Mouse (Mus musculus) intestine, embryonic 15.5 days (tissue): ENCODE measurements around the gene Irgc1. TPM values are rescaled to one million over a fixed set of nuclear protein-coding genes. Genes with fewer than 3 reads are reported as not detected.
A peak's percentile ranks its signal among the peaks of the same experiment; 100 is the strongest.
"Not testable (repeated sequence)": the region's sequence is repeated elsewhere in the genome, so short reads cannot be mapped to it uniquely, and the experiment has no call there.

Experiments used
- ATAC-seq: fragments of 200-750 bp; cut with Nextera tagmentation; 2 replicates; pipeline ENCODE4 v1.8.0; 2017; ENCODE audit warnings: moderate TSS enrichment, moderate library complexity
- H3K27ac ChIP-seq: fragments of 300-500 bp; sonication (generic); 2 replicates; pipeline ENCODE4 v1.5.1; 2015; ENCODE audit warnings: mild to moderate bottlenecking, inconsistent platforms
- H3K27me3 ChIP-seq: fragments of 300-500 bp; sonication (generic); replicated peaks from 2 replicates; pipeline ENCODE4 v1.6.1; 2015; ENCODE audit warnings: inconsistent platforms
- H3K36me3 ChIP-seq: fragments of 300-500 bp; sonication (generic); 2 replicates; pipeline ENCODE4 v1.6.1; 2015; ENCODE audit warnings: inconsistent platforms
- H3K4me1 ChIP-seq: fragments of 300-500 bp; sonication (generic); replicated peaks from 2 replicates; pipeline ENCODE4 v1.6.1; 2015; ENCODE audit warnings: inconsistent platforms
- H3K4me2 ChIP-seq: fragments of 300-500 bp; sonication (generic); replicated peaks from 2 replicates; pipeline ENCODE4 v1.6.1; 2015; ENCODE audit warnings: mild to moderate bottlenecking, inconsistent platforms
- H3K4me3 ChIP-seq: fragments of 300-500 bp; sonication (generic); replicated peaks from 2 replicates; pipeline ENCODE4 v1.5.1; 2015; ENCODE audit warnings: inconsistent platforms
- H3K9ac ChIP-seq: fragments of 300-500 bp; sonication (generic); 2 replicates; pipeline ENCODE4 v1.6.1; 2015; ENCODE audit warnings: inconsistent platforms
- H3K9me3 ChIP-seq: fragments of 300-500 bp; sonication (generic); 2 replicates; pipeline ENCODE4 v1.6.1; 2016; ENCODE audit warnings: inconsistent platforms
- WGBS: fragments of 180-500 bp; shearing (Covaris S2); methylation state at CpG from one replicate; pipeline ENCODE4 v1.1.7; 2015; 5-methylcytosine and 5-hydroxymethylcytosine counted together
- polyA plus RNA-seq: library from polyadenylated mRNA; unstranded; fragments of >200 nt; fragmentation: Nextera tagmentation; extraction: Ambion mirVana; gene quantifications from 2 replicates; pipeline ENCODE4 v1.2.1, GENCODE M21; 2015

Gene Irgc1
- polyA plus RNA-seq, 1 experiment from 2014 or later, result not detected

DNA sequence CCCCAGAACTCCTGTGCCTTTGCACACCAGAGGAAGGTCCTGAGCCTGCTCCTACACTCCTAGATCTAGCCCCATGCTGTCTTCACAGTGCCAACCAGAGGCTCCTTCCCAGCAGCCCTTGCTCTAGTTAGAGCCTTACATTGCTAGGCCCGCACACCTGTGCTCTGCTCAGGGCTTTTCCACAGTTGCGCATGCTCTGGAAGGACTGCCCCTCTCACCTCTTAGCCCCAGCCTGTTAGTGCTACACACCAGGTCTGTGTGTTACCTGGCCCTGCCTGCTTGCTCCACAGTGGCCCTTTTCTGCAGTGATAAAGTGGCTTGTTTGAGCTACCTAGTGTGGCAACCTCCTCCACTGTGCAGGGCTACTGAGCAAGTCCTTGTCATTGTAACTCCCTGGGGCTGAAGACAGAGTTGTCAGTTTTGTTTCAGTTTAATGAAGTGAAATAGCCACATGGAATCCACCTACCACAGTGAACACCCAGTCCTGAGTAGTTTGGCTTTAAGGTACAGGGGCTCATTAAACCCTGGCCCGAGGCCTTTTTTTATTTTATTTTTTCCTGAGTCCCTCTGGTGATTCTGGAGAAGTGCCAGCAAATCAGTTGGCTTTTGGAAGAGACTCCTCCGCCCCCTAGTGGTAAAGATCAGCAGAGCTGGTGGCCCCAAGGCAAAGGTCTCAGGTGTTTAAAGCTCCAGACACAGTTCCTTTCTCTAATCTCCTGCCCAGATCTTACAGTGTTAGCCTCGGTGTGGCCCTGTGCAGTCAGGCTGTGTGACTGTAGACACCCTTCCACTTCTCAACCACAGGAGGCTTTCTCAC lies 45.4 kb downstream of the Irgc1 start:
- no peaks in the 10 kb centered on the region for H3K27me3 ChIP-seq
- no peak overlapping the region for H3K27ac ChIP-seq
- no peak overlapping the region for H3K4me3 ChIP-seq
- no peaks in the 10 kb centered on the region for H3K9me3 ChIP-seq
- ATAC-seq, result peak; percentile 75
- WGBS, result 42% methylated on average over 5 of the region's 5 CpGs
- H3K4me2 ChIP-seq, result no peak overlapping the region
- no peak overlapping the region for H3K9ac ChIP-seq
- 0 out of 2 replicates have a peak, but pooled peaks cover under 1% of the 10 kb centered on the region for H3K4me1 ChIP-seq
- H3K36me3 ChIP-seq, result peaks cover 23% of the 10 kb centered on the region

DNA sequence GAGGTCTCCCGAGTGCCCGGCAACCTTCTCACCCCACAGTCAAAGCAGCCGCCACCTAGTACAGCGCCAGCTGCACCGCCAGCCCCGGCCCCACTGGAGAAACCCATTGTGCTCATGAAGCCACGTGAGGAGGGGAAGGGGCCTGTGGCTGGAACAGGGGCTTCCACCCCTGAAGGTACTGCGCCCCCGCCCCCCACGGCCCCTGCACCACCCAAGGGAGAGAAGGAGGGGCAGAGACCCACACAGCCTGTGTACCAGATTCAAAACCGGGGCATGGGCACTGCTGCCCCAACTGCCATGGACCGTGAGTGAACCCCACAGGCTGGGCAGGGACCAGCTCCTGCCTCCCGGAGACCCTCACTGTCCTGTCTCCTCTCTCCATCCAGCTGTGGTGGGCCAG lies 46.4 kb downstream of the Irgc1 start:
- Histone ChIP-seq H3K36me3 (peaks cover 23% of the 10 kb centered on the region), H3K9me3 (no peaks in the 10 kb centered on the region), H3K4me3 (no peak overlapping the region), H3K4me2 (no peak overlapping the region), H3K27ac (no peak overlapping the region), H3K4me1 (0 out of 2 replicates have a peak, but pooled peaks cover 5% of the 10 kb centered on the region), H3K9ac (no peak overlapping the region), H3K27me3 (no peaks in the 10 kb centered on the region)
- 93% methylated on average over 13 of the region's 13 CpGs for WGBS
- ATAC-seq, result no peak

DNA sequence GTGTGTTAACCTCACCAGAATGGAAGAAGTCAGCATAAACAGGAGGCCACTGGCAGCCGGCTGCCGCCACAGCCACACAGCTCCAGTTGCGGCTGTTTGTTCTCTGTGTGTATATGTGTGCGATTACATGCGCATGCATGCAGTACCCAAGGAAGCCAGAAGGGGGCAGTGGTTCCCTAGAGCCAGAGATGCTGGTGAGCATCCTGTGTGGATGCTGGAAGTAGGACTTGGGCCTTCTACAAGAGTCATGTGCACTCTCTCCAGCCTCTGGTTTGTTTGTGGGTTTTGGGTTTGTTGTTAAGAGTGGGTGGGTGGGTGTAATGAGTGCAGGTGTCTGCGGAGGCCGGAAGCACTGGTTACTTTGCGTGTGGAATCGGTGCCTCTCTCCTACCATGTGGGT lies 49.2 kb downstream of the Irgc1 start:
- peaks cover 20% of the 10 kb centered on the region for H3K36me3 ChIP-seq
- no peak overlapping the region for H3K4me3 ChIP-seq
- no peak overlapping the region for H3K27ac ChIP-seq
- no peak overlapping the region for H3K4me2 ChIP-seq
- no peaks in the 10 kb centered on the region for H3K9me3 ChIP-seq
- ATAC-seq, result no peak
- WGBS, result 97% methylated on average over 9 of the region's 9 CpGs
- no peak overlapping the region for H3K9ac ChIP-seq
- H3K27me3 ChIP-seq, result no peaks in the 10 kb centered on the region
- 0 out of 2 replicates have a peak, but pooled peaks cover 11% of the 10 kb centered on the region for H3K4me1 ChIP-seq

- H3K9ac ChIP-seq, H3K9me3 ChIP-seq, ATAC-seq, H3K27ac ChIP-seq, H3K27me3 ChIP-seq, H3K4me3 ChIP-seq: not testable (repeated sequence)
- Histone ChIP-seq H3K4me2 (peak overlapping the region; percentile 66), H3K4me1 (0 out of 2 replicates have a peak, but pooled peaks cover 11% of the 10 kb centered on the region), H3K36me3 (peaks cover 10% of the 10 kb centered on the region)
- 92% methylated on average over 4 of the region's 4 CpGs for WGBS
These were observed 51.6 kb downstream of the Irgc1 start for GRCm38 (mm10) chr7:24400489-24400888.

DNA sequence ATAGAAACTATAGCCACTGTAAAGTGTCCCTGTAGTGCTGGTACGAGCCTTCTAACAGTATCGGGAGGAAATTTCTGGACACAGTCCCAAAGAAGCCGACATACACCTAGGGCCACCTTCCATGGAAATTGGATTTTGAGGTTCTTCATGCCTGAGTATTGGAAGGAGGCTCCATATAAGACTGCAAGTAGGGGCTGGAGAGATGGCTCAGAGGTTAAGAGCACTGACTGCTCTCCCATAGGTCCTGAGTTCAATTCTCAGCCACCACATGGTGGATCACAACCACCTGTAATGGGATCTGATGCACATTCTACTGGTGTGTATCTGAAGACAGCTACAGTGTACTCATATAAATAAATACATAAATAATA lies 52.0 kb downstream of the Irgc1 start:
- Histone ChIP-seq H3K27me3 (no peaks in the 10 kb centered on the region), H3K4me3 (peak overlapping the region; percentile 62), H3K9ac (peak overlapping the region; percentile 67), H3K27ac (peak overlapping the region; percentile 97), H3K36me3 (peaks cover 8% of the 10 kb centered on the region; the same call in 1 of the 2 replicates), H3K4me2 (peak overlapping the region; percentile 66), H3K9me3 (no peaks in the 10 kb centered on the region), H3K4me1 (0 out of 2 replicates have a peak, but pooled peaks cover 11% of the 10 kb centered on the region)
- ATAC-seq, result no peak
- 7% methylated on average over 3 of the region's 3 CpGs for WGBS

DNA sequence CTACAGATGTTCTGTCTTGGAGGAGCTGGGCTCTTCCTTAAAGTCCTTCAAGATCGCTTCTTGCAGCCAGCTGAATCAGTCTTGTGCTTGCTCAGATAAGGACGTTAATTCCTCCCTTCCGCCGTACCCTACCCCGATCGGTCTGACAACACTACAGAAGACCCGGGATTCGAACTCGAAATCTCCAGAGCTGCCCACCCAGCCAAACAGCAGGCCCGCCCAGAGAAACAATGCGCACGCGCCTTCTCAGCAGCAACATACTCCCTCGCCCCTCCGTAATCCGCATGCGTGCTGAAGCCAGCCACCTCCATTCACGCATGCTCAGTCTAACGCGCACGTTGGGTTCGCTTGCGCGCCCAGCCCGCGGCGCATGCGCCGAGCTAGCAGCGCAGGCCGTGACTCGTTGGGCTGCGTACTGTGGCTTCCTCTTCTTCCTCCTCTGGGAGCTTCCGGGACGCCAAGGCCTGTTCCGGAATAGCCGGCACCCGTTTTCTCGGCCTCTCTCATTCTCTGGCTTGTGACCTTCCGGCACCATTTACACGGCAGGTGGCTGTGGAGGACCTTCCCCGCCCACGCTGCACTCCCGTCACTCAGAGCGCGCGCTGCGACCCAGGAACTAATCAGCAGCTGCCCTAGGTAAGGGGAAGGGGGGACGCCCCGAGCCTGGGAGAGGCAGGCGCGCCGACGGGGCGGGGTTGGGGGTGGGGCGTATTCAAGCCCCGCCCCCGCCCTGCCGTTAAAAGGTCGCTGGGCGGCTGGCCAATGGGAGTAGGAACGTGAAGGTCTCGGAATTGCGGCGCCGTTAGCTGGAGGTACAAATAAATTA lies 52.6 kb downstream of the Irgc1 start, which contains the start of gene Smg9:
Gene Smg9 (plus strand): TSS at position 364 of the 826 bp plus-strand sequence.
- H3K9me3 ChIP-seq, result no peaks in the 10 kb centered on the region
- WGBS, result 4% methylated on average over 66 of the region's 66 CpGs
- H3K9ac ChIP-seq, result peak within 1 kb of the TSS; percentile 67
- H3K36me3 ChIP-seq, result peaks cover 7% of the 10 kb centered on the region; the same call in 1 of the 2 replicates
- H3K4me2 ChIP-seq, result peak within 1 kb of the TSS; percentile 66
- H3K4me1 ChIP-seq, result 0 out of 2 replicates have a peak, but pooled peaks cover 11% of the 10 kb centered on the region
- no peaks in the 10 kb centered on the region for H3K27me3 ChIP-seq
- H3K27ac ChIP-seq, result peak within 1 kb of the TSS; percentile 97
- peak within 1 kb of the TSS; percentile 62 for H3K4me3 ChIP-seq
- ATAC-seq, result peak; percentile 97

DNA sequence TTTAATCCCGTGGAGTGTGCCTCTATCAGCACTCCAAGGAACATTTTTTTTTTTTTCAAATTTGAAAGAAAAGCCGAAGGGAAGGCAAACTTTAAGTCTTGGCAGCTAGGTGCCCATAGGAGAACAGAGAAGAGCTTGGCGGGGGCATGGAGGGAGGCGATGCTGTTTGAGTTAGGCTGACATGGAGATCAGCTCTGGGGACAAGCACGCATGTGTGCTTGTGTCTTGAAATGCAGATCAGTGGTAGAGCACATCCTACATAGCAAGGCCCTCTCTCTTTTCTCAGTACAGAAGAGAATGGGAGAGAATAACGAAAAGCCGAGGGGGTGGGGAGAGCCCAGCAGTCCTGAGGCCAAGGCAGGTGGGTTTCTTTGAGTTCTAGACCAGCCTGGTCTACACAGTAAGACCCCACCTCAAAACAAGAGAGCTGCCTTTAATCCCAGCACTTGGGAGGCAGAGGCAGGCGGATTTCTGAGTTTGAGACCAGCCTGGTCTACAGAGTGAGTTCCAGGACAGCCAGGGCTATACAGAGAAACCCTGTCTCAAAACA lies 53.7 kb downstream of the Irgc1 start:
- WGBS, result 91% methylated on average over 7 of the region's 8 CpGs
- Histone ChIP-seq H3K27ac (no peak overlapping the region), H3K9ac (no peak overlapping the region), H3K27me3 (no peaks in the 10 kb centered on the region), H3K4me2 (no peak overlapping the region), H3K4me3 (no peak overlapping the region), H3K4me1 (0 out of 2 replicates have a peak, but pooled peaks cover 11% of the 10 kb centered on the region), H3K36me3 (0 out of 2 replicates have a peak, but pooled peaks cover 3% of the 10 kb centered on the region), H3K9me3 (no peaks in the 10 kb centered on the region)
- ATAC-seq, result no peak

DNA sequence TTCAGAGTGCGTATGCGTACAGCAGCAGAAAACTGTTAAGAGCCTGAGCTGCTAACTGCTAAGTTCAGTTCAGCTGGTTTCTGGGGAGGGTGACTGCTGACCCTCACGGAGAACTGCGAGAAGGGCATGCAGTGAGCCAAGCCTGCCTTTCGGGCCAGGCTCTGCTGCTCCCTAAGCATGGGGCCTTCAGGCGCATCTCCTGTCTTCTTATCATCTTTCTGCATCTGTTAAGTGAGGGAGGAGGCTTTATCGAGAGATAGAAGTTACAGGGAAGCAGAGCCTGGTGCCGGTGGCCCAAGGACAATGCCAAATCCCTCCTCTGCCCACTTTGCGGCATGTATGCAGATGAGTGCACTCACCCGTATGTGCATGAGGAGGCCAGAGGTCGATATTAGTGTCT lies 55.3 kb downstream of the Irgc1 start:
- Histone ChIP-seq H3K9me3 (no peaks in the 10 kb centered on the region), H3K27ac (no peak overlapping the region), H3K27me3 (no peaks in the 10 kb centered on the region), H3K4me2 (no peak overlapping the region), H3K4me1 (0 out of 2 replicates have a peak, but pooled peaks cover 11% of the 10 kb centered on the region), H3K9ac (0 out of 2 replicates have a peak overlapping the region, but pooled peaks have one; percentile 3), H3K4me3 (no peak overlapping the region), H3K36me3 (no peaks in the 10 kb centered on the region)
- ATAC-seq, result no peak
- 62% methylated on average over 11 of the region's 11 CpGs for WGBS

DNA sequence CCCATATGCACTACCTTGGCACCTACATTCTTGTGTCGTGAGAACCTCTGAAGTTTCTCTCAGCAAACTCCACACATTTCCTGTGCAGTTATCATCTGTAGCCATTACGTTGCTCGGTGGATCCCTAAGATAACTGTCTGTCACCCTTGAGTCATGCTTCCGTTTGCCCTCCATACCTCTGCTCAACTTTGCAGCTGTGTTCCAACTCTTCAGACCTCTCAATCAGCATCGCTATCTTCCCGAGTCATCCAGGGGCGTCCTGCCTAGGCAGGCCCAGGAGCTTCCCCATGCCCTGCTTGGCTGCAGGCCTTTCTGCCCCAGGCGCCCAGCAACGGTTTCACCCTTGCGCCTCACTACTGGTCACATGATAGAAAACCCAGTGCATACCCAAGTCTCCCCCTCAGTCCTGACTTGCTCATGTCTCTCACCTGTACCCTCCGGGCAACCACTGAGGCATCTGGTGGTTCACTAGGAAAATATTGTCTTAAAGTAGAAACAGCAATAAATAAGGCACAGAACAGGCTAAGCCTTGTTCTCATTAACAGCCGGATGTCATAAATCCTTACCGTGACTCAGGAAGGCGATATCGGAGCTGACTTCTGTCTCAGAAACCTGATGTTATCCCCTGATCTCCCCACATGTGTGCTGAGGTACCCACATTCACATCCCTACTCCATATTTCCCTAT lies 57.5 kb downstream of the Irgc1 start:
- peaks cover 11% of the 10 kb centered on the region; the same call in 1 of the 2 replicates for H3K4me1 ChIP-seq
- H3K27ac ChIP-seq, result no peak overlapping the region
- 60% methylated on average over 15 of the region's 15 CpGs for WGBS
- H3K36me3 ChIP-seq, result no peaks in the 10 kb centered on the region
- no peak overlapping the region for H3K4me3 ChIP-seq
- no peak for ATAC-seq
- no peaks in the 10 kb centered on the region for H3K9me3 ChIP-seq
- no peaks in the 10 kb centered on the region for H3K27me3 ChIP-seq
- no peak overlapping the region for H3K9ac ChIP-seq
- H3K4me2 ChIP-seq, result no peak overlapping the region

DNA sequence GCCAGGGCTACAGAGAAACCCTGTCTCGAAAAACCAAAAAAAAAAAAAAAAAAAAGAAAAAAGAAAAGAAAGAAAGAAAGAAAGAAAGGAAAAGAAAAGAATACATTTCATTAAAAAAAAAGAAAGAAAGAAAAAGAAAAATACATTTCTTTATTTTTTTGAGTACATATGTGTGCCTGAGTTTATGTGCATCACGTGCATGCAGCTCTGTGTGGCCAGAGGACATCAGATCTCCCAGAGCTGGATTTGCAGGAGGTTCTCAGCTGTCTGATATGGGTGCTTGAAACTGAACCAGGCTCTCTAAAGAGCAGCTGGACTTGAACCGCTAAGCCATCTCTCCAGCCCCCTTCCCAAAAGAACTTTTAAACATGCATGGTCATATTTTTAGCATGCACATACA lies 58.0 kb downstream of the Irgc1 start:
- Histone ChIP-seq H3K4me3 (no peak overlapping the region), H3K27me3 (no peaks in the 10 kb centered on the region), H3K27ac (no peak overlapping the region), H3K9me3 (no peaks in the 10 kb centered on the region), H3K9ac (no peak overlapping the region), H3K4me2 (no peak overlapping the region), H3K4me1 (peaks cover 10% of the 10 kb centered on the region; the same call in 1 of the 2 replicates), H3K36me3 (no peaks in the 10 kb centered on the region)
- no peak for ATAC-seq
- 86% methylated on average over 3 of the region's 3 CpGs for WGBS

DNA sequence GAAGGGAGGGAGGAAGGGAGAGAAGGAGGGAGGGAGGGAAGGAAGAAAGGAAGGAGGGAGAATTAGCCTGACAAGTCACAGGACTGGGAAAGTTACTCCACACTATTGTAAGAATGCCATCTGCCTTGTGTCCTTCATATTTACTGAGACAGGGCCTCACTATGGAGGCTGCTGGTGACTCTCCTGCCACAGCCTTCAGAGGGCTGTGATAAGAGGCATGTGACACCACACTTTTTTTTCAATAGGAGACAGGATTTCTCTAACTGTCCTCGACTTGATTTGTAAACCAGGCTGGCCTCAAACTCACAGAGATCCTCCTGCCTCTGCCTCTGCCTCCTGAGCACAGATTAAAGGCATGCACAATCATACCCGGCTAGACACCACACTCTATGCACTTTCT lies 60.4 kb downstream of the Irgc1 start:
- Histone ChIP-seq H3K27me3 (no peaks in the 10 kb centered on the region), H3K9ac (no peak overlapping the region), H3K36me3 (no peaks in the 10 kb centered on the region), H3K9me3 (no peaks in the 10 kb centered on the region), H3K4me1 (peaks cover 8% of the 10 kb centered on the region; the same call in 1 of the 2 replicates), H3K4me2 (no peak overlapping the region), H3K4me3 (no peak overlapping the region), H3K27ac (0 out of 2 replicates have a peak overlapping the region, but pooled peaks have one; percentile 27)
- 69% methylated on average over 2 of the region's 2 CpGs for WGBS
- no peak for ATAC-seq
